Mouse (Mus musculus) midbrain, embryonic 10.5 days (tissue): ENCODE data around the gene Vrtn. TPM values are rescaled to one million over a fixed set of nuclear protein-coding genes. Genes with fewer than 3 reads are reported as not detected.
A peak's percentile ranks its signal among the peaks of the same experiment; 100 is the strongest.

Source experiments
- DNase-seq: peaks from one replicate; pipeline ENCODE4 v3.0.0-alpha.2; 2017; ENCODE audit warnings: low spot score
- H3K27ac ChIP-seq: fragments of 300-500 bp; sonication (generic); replicated peaks from 2 replicates; pipeline ENCODE4 v1.5.1; 2016; ENCODE audit warnings: mild to moderate bottlenecking
- H3K27me3 ChIP-seq: fragments of 300-500 bp; sonication (generic); 2 replicates; pipeline ENCODE4 v1.6.1; 2016; ENCODE audit warnings: low read depth, mild to moderate bottlenecking; ENCODE audit not compliant: poor library complexity, severe bottlenecking
- H3K36me3 ChIP-seq: fragments of 300-500 bp; sonication (generic); 2 replicates; pipeline ENCODE4 v1.6.1; 2016; ENCODE audit warnings: mild to moderate bottlenecking, moderate library complexity
- H3K4me1 ChIP-seq: fragments of 300-500 bp; sonication (generic); 2 replicates; pipeline ENCODE4 v1.6.1; 2016
- H3K4me3 ChIP-seq: fragments of 300-500 bp; sonication (generic); 2 replicates; pipeline ENCODE4 v1.5.1; 2016; ENCODE audit warnings: mild to moderate bottlenecking, moderate library complexity
- H3K9me3 ChIP-seq: fragments of 300-500 bp; sonication (generic); replicated peaks from 2 replicates; pipeline ENCODE4 v1.6.1; 2016; ENCODE audit warnings: mild to moderate bottlenecking
- WGBS: fragments of 180-500 bp; shearing (Covaris S2); methylation state at CpG from one replicate; pipeline ENCODE4 v1.1.7; 2016; 5-methylcytosine and 5-hydroxymethylcytosine counted together
- polyA plus RNA-seq: library from polyadenylated mRNA; unstranded; fragments of >200 nt; fragmentation: Nextera tagmentation; extraction: Ambion mirVana; gene quantifications from 2 replicates; pipeline ENCODE4 v1.2.1, GENCODE M21; 2016

The Vrtn gene
- polyA plus RNA-seq, 1 experiment from 2014 or later, result not detected

DNA sequence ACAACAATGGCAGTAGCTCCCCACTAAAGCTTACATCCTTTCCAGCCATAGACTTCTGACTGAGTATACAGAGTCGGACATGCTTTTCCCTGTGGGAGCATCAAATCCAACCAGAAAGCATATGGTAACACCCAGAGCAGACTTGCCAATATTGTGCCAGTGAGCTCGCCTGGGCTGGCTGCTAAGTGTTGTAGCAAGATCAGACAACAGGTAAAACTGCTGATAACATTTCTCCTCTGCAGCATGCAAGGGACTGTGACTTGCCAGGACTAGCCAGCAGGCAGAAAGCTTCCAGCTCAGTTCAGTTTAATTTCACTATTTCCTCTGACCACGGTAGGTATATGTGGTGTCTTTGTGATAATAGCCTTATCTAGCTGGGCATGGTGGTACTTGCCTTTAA lies 9.0 kb upstream of the Vrtn start:
- Histone ChIP-seq H3K27me3 (0 out of 2 replicates have a peak, but pooled peaks cover under 1% of the 10 kb centered on the region), H3K9me3 (no peaks in the 10 kb centered on the region), H3K27ac (no peak overlapping the region), H3K4me3 (no peak overlapping the region), H3K36me3 (no peaks in the 10 kb centered on the region), H3K4me1 (no peaks in the 10 kb centered on the region)
- no peak for DNase-seq
- 77% methylated on average over 3 of the region's 3 CpGs for WGBS

DNA sequence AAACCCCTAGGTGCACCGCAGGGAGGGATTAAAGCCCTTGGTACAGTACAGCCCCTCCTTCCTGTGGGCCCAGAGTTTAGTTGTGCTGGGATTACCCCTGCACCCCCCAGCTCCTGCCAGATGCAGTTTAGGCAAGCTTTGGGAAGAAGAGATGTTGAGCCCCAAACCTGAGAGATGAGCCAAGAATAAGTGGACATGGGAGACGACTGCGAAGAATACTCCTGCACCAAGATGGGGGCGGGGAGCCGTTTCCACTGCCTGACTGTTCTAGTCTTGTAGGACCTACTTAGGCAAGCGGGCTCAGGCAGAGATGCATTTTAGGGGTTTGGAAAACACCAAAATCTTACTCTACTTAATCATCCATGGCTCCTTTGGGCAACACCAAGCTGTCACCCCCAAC lies 566 bp upstream of the Vrtn start:
- no peak overlapping the region for H3K4me3 ChIP-seq
- peaks cover 58% of the 10 kb centered on the region for H3K27me3 ChIP-seq
- H3K4me1 ChIP-seq, result peaks cover 19% of the 10 kb centered on the region
- no peak for DNase-seq
- 7% methylated on average over 6 of the region's 6 CpGs for WGBS
- H3K27ac ChIP-seq, result no peak overlapping the region
- H3K36me3 ChIP-seq, result no peaks in the 10 kb centered on the region
- no peaks in the 10 kb centered on the region for H3K9me3 ChIP-seq

DNA sequence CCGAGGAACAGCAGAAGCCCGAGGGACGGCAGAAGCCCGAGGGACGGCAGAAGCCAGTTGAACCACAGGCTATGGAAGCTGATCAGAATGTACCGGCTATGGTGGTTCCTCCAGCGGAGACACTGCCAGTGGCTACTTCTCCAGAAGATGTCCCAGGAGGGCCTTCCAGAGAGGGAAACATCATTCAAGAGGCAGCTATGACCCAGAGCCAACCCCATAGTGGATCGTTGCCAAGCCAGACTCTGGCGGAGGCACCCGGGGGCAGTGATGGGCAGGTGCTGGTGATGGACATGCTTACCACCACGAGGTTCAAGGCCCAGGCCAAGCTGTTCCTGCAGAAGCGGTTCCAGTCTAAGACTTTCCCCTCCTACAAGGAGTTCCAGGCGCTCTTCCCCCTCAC lies 9.4 kb downstream of the Vrtn start:
- no peak for DNase-seq
- H3K27ac ChIP-seq, result no peak overlapping the region
- 91% methylated on average over 13 of the region's 13 CpGs for WGBS
- H3K9me3 ChIP-seq, result no peaks in the 10 kb centered on the region
- H3K4me1 ChIP-seq, result peaks cover 6% of the 10 kb centered on the region
- H3K36me3 ChIP-seq, result no peaks in the 10 kb centered on the region
- H3K27me3 ChIP-seq, result peaks cover 13% of the 10 kb centered on the region
- H3K4me3 ChIP-seq, result no peak overlapping the region

DNA sequence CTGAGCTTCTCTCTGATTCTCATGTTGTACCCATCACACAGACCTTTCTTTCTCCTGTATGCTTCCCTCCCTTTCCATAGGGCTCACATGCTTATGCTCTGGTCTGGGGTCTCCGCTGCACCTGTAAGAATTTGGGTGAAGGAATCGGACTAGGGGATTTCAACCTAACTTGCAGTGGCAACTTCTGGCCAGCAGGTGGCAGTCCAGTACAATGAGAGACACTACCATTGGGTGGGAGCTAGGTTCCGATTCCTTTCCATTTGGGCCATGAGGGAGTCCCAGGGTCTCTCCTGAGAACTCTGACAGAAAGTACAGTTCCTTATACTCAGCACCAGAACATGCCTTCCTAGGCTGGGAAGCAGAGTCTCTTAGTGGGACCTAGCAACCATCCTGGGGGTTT lies 13.1 kb downstream of the Vrtn start:
- 17% methylated on average over 3 of the region's 3 CpGs for WGBS
- Histone ChIP-seq H3K4me1 (peaks cover 6% of the 10 kb centered on the region), H3K27ac (no peak overlapping the region), H3K27me3 (peaks cover 12% of the 10 kb centered on the region), H3K4me3 (no peak overlapping the region), H3K36me3 (no peaks in the 10 kb centered on the region), H3K9me3 (no peaks in the 10 kb centered on the region)
- peak; percentile 67 for DNase-seq

DNA sequence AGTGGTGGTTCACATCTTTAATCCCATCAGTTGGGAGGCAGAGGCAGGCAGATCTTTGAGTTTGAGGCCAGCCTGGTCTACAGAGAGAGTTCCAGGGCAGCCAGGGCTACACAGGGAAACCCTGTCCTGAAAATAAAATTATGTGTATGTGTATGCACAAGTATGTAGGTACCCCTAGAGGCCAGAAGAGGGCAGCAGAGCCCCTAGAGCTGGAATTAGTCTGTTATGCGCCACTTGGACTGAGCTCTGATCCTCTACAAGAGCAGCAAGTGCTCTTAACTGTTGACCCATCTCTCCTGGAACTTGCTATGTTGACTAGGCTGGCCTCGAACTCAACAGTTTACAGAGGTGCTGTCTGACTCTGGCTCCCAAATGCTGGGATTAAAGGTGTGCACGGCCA lies 29.7 kb downstream of the Vrtn start:
- Histone ChIP-seq H3K4me3 (no peak overlapping the region), H3K27me3 (peaks cover 8% of the 10 kb centered on the region; the same call in 1 of the 2 replicates), H3K4me1 (peaks cover 12% of the 10 kb centered on the region), H3K27ac (no peak overlapping the region), H3K36me3 (no peaks in the 10 kb centered on the region), H3K9me3 (no peaks in the 10 kb centered on the region)
- no peak for DNase-seq
- 87% methylated on average over 3 of the region's 3 CpGs for WGBS

DNA sequence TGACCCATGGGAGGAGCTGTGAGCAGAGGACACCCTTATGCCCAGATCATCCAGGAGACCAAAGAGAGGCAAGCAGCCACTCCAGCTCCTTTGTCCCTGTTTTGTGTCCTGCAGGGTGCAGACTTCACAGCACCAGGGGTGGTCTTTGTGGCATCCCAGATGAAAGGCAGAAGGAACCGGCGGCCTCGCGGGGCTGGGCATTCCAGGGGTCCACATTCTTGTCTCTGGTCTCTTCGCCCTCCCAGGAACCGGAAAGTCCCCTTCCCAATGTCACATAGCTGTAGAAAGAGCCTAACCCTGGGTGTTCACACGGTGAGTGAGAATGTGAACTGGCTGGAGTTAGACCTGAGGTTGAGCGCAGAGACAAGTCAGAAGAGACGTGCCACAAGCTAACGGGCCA lies 30.8 kb downstream of the Vrtn start:
- Histone ChIP-seq H3K9me3 (no peaks in the 10 kb centered on the region), H3K4me1 (peaks cover 13% of the 10 kb centered on the region), H3K27ac (no peak overlapping the region), H3K4me3 (no peak overlapping the region), H3K36me3 (no peaks in the 10 kb centered on the region), H3K27me3 (peaks cover 8% of the 10 kb centered on the region; the same call in 1 of the 2 replicates)
- no peak for DNase-seq
- 28% methylated on average over 10 of the region's 10 CpGs for WGBS

DNA sequence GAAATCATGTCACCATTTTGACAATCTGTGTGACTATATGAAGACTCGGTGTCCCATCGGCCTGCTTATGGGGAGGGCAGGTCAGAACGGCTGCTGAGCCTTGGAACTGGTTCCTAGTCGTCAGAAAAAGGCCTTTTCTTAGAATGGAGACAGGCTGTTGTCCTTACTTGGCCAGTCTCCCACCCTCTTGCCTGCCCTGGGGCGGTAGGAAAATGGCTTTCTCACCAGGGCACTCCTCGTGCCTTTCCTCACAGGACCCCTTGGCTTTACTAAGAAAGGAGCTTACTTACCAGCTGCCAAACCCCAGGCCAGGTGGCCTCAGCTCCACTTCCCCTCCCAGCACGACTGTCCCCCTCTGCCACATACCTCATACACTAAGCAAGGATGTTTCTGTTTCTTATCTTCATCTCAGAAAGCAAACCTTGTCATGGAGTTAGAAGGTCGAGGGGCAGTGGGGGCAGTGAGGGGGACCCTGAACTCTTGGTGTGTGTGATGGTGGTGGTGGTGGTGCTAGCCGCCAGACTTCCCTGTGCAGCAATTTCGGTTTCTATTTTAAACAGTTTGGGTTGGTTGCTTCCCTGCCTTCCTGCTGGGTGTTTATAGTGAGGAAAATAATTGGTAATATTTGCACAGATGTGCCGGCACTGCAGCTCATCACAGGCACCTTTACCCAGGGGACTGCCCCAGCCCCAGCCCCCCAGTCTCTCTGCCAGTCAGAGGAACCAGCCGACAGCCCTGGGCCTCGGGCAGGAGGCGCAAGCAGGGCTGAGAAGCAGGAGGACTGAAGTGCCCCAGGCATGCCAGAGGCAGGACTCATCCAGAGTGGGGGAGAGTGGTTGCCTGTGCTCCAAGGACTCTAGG lies 34.1 kb downstream of the Vrtn start:
- H3K4me1 ChIP-seq, result peaks cover 13% of the 10 kb centered on the region
- H3K36me3 ChIP-seq, result no peaks in the 10 kb centered on the region
- peaks cover 8% of the 10 kb centered on the region; the same call in 1 of the 2 replicates for H3K27me3 ChIP-seq
- no peak overlapping the region for H3K4me3 ChIP-seq
- no peaks in the 10 kb centered on the region for H3K9me3 ChIP-seq
- H3K27ac ChIP-seq, result 0 out of 2 replicates have a peak overlapping the region, but pooled peaks have one; percentile 49
- WGBS, result 51% methylated on average over 14 of the region's 14 CpGs
- DNase-seq, result no peak

DNA sequence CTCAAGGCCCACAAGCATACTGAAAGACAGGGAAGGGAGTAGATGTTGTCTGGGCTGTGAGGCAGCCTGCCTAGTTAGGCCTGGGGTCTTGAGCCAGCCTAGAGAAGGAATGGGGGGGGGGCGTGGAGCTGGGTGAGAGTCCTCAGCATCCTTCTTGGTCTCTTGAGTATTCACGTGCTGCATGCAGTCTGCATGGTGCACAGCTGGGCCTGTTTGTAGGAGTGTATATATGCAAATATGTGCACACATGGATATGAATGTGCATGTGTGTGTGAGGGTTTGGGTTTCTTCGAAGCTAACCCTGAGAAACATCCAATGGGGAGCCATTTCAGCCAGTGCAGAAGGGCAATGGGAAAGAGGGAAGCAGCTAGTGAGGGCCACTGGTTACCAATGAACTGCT lies 35.2 kb downstream of the Vrtn start:
- Histone ChIP-seq H3K9me3 (no peaks in the 10 kb centered on the region), H3K27ac (no peak overlapping the region), H3K27me3 (peaks cover 18% of the 10 kb centered on the region), H3K4me1 (peaks cover 17% of the 10 kb centered on the region), H3K4me3 (no peak overlapping the region), H3K36me3 (no peaks in the 10 kb centered on the region)
- no peak for DNase-seq
- WGBS, result 79% methylated on average over 3 of the region's 3 CpGs

DNA sequence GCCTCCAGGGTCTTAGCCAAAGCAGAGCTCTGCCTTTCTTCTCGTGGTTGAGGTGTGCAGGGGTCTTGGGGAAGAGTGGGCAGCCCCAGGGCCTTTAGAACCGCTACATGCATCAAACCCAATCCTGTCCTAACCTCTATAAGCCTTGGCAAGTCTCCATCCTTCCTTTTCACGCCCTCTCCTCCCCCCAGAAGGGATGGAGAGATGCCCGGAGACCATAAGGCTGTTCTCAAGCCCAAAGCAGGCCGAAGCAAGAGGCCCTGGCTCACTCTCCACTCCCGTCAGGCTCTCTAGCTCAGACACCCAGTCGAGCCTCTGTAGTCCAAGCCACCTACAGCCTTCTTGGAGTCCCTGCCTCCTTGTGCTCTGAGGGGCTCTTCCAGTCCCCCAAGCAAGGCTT lies 43.8 kb downstream of the Vrtn start:
- Histone ChIP-seq H3K4me1 (peaks cover 16% of the 10 kb centered on the region), H3K4me3 (no peak overlapping the region), H3K36me3 (no peaks in the 10 kb centered on the region), H3K27ac (no peak overlapping the region), H3K9me3 (no peaks in the 10 kb centered on the region), H3K27me3 (peaks cover 13% of the 10 kb centered on the region)
- WGBS, result 86% methylated on average over 7 of the region's 7 CpGs
- DNase-seq, result no peak

DNA sequence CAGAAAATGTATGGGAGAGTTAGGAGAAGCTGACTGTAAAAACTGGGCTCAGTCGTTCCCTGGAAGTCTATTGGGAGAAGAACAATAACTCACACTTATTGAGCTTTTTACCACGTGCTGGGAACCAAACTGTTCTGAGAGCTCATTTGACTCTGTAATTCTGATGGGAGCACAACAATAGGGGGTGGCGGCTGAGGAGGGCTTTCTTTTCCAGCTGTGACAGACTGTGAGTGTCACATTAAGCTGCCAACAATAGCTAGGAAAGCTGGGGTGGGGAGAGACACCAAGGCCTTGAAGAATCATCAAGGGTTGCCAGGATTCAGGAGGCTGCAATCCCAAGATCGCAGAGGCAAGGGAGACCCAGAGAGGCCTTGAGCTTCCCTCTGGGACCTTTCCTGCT lies 45.4 kb downstream of the Vrtn start:
- H3K36me3 ChIP-seq, result no peaks in the 10 kb centered on the region
- H3K4me3 ChIP-seq, result no peak overlapping the region
- DNase-seq, result no peak
- H3K27ac ChIP-seq, result peak overlapping the region; percentile 63
- WGBS, result 24% methylated on average over 4 of the region's 4 CpGs
- peaks cover 12% of the 10 kb centered on the region for H3K4me1 ChIP-seq
- H3K9me3 ChIP-seq, result no peaks in the 10 kb centered on the region
- peaks cover under 1% of the 10 kb centered on the region for H3K27me3 ChIP-seq

DNA sequence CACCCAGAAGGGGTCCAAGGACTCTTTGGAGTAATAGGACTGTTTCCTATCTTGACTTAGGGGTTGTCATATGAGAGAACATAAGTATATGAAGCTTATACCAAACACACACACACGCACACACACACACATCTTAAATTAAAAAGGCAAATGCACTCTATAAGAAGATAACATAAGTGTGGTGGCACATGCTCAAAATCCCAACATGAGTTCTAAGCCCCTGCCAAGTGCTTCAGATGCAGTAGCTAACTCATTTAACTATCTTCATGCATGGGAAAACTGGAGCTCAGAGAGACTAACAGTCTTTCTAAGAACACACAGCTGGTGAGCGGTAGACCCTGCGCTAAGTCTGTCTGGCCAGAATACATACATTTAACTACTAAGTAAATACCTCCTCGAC lies 46.7 kb downstream of the Vrtn start:
- Histone ChIP-seq H3K9me3 (no peaks in the 10 kb centered on the region), H3K27ac (no peak overlapping the region), H3K27me3 (no peaks in the 10 kb centered on the region; the same call in 1 of the 2 replicates), H3K4me1 (peaks cover 12% of the 10 kb centered on the region), H3K4me3 (no peak overlapping the region), H3K36me3 (no peaks in the 10 kb centered on the region)
- DNase-seq, result no peak
- 91% methylated on average over 4 of the region's 4 CpGs for WGBS

DNA sequence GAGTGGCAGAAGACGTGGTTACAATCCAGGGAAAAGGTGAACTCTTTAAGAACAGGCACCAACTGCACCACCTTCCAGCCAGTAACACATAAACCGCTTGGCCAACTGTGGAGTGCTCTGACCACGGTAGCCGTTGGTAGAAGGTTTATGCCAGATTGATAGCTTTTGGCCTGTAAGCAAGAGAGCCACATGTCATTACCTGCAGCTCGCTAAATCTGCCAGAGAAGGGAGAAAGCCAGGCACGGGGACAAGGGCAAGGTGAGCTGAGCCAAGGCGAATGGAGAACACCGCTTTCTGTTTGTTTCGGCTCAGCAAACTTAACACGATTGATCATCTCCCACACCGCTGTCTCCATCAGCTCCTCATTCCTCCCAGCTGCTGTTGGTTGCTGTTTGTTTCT lies 48.2 kb downstream of the Vrtn start:
- H3K36me3 ChIP-seq, result no peaks in the 10 kb centered on the region
- no peaks in the 10 kb centered on the region; the same call in 1 of the 2 replicates for H3K27me3 ChIP-seq
- no peak overlapping the region for H3K27ac ChIP-seq
- no peak for DNase-seq
- no peaks in the 10 kb centered on the region for H3K9me3 ChIP-seq
- peaks cover 12% of the 10 kb centered on the region for H3K4me1 ChIP-seq
- H3K4me3 ChIP-seq, result no peak overlapping the region
- WGBS, result 93% methylated on average over 11 of the region's 11 CpGs

DNA sequence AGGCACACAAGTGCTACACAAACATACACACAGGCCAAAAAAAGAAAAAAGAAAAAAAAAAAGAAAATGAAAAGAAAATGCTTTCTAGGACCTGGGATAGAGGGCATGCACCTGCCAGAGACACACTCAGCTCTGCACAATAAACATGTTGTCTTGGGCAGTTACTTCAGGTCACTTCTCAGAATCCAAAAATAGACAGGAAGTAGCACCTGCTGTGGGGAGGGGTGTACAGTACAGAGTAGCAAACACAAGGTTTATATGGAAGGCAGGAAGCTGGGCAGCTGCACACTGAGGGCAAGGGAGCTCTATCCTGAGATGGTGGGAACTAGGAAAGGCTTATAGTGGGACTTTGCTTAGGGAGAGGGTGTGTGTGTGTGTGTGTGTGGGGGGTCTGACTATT lies 50.5 kb downstream of the Vrtn start:
- no peak overlapping the region for H3K27ac ChIP-seq
- H3K36me3 ChIP-seq, result no peaks in the 10 kb centered on the region
- H3K27me3 ChIP-seq, result no peaks in the 10 kb centered on the region; the same call in 1 of the 2 replicates
- peaks cover 6% of the 10 kb centered on the region for H3K4me1 ChIP-seq
- DNase-seq, result no peak
- H3K9me3 ChIP-seq, result no peaks in the 10 kb centered on the region
- H3K4me3 ChIP-seq, result no peak overlapping the region
